Mouse (Mus musculus) stomach, postnatal 0 days (tissue): ENCODE data around the gene Gna14.

Experiments
- CTCF ChIP-seq: IDR thresholded peaks from 2 replicates; pipeline ENCODE4 v1.5.1; 2016; ENCODE audit warnings: antibody characterized with exemption, low read depth, mild to moderate bottlenecking, moderate library complexity
- EP300 ChIP-seq: optimal IDR thresholded peaks from 2 replicates; pipeline ENCODE3; 2016; ENCODE audit warnings: antibody characterized with exemption

DNA sequence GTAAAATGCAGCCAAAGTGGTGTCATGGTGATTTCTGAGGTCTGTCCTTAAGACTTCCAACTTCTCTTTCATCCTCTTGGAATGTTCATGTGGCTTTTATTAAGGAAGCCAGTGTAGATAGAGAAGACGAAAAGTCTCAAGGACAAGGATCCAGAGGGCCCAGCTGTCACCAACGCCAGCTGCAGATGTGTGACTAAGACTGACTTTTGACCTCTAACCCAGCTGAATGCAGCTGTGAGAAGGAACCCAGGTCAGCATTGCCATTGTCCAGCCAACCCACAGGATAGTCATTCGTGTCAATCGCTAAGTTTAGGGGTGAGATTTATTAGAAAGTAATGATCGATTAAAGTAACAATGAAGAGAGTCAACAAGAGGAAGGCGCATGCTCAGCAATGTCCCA, 32.5 kb upstream of the Gna14 start:
- TF ChIP-seq CTCF (no peak), EP300 (no peak)
